Mouse (Mus musculus) right cerebral cortex, postnatal 36 days (tissue): ENCODE measurements around the gene Bin2.
"Not testable (repeated sequence)": the region's sequence is repeated elsewhere in the genome, so short reads cannot be mapped to it uniquely, and the experiment has no call there.

Source experiments
- DNase-seq, 2 experiments: peaks; one replicate each; pipeline ENCODE4 v3.0.0; 2022; ENCODE audit warnings: low spot score in 2 of 2, mixed read lengths in 1 of 2

Bin2 gene

DNA sequence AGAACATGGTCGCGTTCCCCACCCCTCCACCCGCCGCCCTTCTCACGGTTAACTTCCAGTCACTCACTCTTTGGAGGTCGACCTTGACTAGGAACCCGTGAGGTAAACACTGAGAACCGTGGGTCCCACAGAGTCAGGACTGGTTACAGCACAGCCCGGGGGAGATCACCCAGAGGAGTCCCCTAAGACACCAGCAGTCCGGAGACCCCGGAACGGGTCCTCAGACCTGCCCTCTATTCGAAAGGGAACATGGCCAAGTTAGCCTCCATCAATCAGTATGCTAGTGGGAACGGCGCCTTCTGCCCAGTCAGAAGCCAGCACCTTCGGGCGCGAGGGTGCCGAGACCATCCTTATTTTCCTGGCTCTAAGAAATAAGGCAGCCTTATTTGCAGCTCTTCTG, 53.1 kb downstream of the Bin2 start:
- DNase-seq = no peak

DNA sequence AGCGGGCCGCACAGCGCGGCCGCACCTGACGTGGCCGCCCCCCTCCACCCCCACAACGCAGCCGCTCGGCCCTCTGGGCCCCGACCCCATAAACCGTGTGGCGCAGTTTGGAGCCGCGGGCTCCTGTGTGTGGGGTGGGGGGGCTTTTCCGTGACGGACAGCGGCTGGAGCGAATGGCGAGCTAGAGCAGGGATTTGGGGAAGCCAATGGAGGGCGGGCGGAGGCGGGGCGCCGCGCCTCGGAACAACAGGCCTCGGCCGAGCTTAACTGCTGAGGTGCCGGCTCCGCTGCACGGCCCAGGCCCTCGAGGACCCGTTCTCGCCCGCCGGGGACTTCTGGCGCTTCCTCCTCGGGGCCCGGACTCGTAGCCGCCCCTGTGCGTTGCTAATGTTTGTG, 53.5 kb downstream of the Bin2 start:
- peak; percentile 82 for DNase-seq

DNA sequence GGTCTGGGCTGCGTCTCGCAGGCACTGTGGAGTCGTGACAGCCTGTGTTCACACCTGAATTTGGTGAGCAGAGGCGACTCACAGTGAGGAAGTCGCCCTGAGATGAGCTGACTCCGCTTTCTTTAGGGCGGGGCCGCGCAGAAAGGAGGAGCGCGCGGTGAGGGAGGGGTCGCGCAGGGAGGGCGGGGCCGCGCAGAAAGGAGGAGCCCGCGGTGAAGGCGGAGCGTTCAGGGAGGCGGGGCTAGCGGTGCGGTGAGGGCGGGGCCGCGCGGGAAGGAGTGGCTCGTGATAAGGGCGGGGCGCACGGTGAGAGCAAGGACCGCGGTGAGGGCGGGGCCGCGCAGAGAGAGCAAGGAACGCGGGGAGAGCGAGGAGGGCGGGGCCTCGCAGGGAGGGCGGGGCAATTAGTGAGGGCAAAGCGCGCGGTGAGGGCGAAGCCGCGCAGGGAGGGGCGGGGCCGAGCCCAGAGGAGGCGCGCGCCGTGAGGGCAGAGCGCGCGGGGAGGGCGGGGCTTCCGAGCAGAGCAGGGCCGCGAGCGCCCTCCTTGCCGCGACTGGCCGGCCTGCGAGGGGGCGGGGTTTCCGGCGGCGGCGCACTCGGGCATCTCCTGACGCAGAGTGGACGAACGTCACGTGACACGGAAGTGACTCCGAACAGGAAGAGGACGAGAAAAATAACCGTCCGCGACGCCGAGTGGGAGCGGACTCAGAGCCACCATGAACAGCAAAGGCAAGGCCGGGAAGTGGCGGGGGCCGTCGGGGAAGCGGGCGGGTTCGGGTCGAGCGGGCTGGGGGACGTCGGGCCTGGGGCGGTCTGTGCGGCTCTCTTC, 54.1 kb downstream of the Bin2 start, which contains the start of gene Dazap2:
Gene Dazap2 (plus strand): TSS at position 354 of the 829 bp plus-strand sequence.
- peak; percentile 97 to 98 for DNase-seq

DNA sequence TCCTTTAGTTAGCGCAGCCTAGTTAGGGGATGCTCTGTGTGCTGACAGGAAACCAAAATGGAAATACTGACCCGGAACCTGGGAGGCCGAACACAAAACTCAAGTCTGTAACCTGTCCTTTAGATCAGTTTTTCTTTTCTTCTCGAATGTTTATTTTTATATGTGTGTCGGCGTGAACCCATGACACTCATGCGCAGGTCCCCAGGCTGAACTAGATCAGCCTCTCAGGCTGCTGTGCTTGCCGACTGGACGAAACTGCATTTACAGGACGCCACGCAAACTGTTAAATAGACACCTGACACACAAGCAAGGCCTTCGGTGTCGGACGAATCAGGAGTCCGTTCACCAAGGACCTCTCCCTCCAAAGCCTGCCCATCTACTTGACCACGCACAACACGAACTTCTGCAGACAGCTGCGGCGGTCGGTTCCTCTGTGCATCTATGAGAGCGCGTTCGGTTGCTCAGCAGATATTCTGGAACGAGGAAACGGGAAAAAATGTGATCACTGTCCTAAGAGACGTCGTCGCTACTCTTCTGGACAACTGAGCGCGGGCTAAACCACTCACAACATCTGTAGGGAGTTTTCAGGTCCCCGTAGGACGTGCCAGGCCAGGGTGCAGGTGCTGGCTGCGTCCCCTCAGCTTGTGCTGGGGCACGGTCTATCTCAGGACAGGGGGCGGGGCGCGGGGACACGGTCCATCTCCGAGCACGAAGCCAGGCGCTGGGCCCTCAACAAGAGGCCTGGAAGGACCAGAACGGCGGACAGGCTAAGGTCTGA, 54.9 kb downstream of the Bin2 start:
- no peak for DNase-seq

DNA sequence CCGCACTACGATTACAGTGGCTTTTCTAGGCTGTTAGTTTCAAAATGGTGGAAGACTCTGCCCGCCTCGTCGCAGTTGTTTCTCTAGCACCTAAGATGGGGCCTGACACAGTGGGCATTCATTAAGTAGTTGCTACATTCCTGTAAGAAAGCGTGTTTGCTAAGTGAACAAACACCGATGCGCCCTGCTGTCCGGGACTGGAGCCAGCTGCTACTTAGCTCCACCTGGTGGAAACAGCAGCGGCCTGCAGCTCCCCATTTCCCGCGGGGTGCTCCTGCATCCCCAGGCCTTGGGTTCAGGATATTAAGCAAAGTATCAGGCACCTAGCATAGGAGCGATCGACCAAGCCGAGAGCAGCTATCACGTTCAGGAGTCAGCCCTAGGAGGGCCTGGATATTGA, 55.8 kb downstream of the Bin2 start:
- DNase-seq = peak; percentile 51 to 64

DNA sequence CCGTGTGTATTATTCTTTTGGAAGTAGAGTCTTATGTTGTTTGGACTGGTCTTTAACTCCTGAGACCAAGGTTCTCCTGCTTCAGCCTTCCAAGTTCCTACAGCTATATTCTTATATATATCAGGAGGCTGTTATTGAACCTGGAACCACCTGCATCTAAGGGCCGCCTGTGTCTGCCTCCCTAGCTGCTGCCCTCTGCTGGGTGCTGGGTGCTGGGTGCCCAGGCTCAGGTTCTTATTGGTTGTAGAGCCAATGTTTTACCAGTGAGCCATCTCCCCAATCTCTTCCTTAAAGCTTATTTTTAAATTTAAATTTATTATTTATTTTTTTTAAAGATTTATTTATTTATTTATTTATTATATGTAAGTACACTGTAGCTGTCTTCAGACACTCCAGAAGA, 56.9 kb downstream of the Bin2 start:
- DNase-seq = no peak

DNA sequence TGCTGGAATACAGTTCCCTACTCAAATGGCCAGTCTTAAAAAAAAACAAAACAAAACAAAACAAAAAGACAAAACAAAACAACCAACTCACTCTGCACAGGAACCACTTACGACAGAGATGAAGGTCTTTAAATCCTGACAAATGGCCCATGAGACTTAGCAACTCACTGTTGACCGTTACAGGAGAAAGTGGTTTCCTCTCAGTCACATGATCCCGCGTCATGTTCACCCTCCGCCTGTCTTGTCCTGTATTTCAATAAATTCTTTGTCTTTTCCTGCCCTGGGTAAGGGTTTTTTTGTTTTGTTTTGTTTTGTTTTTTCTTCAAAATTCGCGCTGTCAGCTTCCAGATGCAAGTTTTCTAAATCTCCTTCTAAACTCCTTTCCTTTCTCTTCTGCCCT, 57.4 kb downstream of the Bin2 start:
- DNase-seq = no peak

DNA sequence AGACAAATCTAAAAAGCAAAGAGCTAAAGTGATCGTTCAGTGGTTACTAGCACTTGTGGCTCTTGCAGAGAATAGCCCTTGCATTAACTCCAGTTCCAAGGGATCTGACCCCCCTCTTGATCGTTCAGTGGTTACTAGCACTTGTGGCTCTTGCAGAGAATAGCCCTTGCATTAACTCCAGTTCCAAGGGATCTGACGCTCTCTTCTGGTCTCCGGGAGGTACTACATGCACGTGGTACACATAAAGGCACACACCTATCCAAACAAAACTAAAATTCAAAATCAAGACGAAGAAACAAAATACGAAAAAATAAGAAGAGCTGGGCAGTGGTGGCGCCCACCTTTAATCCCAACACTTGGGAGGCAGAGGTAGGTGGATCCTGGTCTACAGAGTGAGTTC, 62.7 kb downstream of the Bin2 start:
- DNase-seq = not testable (repeated sequence)

DNA sequence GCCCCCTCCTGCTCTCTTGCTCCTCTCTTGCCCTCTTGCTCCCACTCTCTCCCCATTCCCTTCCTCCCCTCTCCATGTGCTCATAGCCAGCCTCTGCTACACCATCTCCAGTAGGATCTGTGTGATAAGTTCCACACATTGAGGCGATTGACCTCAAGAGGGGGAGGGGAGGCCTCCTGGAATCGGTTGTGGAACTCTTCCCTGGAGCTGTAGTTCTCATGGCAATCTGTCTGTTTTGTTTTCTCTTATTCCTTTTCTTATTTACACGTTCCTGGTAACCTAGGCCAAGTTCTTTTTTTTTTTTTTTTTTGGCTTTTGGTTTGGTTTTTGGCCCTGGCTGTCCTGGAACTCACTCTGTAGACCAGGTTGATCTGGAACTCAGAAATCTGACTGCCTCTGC, 67.7 kb downstream of the Bin2 start:
- no peak for DNase-seq

DNA sequence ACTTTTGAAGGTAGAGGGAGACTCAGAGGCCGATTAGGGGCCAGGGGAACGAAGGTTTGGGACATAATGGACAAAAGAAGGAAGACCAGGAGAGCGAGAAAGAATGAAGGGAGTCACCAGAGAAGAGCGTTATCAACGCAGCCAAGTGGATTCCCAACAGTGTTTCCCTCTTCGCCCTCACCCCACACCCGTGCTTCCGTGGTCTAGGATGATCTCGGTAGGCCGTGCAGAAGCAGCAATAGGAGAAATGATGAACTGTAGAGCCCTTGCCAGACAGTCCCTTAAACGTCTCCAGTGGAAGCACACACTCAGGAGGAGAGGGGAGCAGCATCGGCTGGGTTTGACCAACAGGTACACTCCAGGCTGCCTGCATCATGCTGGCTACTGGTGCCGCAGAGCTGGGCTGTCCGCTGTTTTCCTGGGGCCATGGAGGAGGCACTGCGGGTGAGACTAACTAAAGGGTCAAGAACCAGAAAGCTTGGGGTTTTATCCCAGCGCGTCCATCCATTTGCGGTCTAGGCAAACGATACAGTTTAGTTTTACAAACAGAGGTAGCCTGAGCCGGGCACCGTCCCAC, 68.6 kb downstream of the Bin2 start:
- no peak for DNase-seq

DNA sequence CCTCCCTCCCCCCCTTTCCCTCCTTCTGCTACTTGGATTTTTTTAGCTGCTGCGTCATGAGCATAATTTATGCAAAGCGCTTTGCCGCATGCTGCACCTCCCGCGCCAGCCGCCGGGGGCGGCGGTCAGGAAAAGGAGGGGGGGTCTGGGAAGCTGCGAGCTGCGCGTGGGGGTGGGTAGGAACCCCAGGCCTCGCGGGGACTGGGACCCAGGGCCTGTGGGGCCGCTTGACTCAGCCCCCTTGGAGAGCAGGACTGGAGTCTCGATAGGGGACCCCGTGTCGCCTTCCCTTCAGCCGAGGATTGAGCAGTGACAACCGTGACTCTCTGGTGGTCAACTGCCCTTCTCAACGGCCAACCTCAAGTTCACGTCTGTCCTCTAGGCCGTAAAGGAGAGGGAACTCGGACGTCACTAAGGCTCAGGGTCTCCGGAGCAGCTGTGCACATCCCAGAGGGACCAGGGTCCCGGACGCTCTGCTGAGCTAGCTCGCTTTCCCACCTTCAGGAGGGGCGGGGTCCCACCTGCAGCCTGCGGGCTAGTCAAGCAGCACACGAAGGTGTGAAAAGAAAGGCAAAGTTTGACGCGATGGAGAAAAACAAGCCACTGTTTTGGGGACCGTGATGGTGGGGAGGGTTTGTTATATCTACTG, 69.2 kb downstream of the Bin2 start:
- DNase-seq = peak; percentile 54 to 67

DNA sequence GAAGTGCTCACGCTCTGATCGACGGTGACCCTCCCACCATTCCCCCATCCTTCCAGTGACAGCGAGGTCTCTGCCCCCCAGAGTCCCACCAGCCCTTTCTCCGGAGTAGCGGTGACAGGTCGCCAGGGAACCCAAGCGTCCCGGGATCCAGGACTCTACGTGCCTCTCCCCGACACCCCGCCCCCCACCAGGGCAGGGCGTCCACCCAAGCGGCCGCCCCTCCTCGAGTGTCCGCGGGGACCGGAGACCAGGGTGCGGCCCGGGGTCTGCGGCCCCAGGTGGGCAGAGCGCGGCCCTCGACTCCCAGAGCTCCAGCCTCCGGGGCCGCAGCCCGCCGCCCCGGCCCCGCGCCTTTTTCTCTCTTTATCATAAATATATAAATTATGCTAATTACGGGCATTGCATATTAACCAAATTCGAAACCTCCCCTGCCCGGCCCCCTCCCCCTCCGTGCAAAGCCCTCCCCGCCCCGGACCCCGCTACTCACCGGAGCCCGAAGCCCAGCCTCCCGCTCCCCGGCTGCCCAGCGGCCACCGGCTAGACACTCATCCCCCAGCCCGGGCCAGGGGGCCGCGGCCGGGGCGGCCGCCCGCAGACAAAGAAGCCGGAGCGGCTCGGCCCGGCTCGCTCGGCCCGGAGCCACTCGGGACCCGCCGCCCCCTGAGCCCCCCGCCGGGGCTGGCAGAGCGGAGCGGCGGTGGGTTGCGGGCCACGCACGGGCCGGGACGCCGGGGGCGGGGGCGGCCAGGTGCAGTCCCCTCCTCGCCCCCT, 69.9 kb downstream of the Bin2 start, which contains the start of gene Pou6f1:
Gene Pou6f1 (minus strand): TSS at position 709 of the 771 bp plus-strand sequence.
- peak in 1 of 2 experiments; percentile 23 for DNase-seq

DNA sequence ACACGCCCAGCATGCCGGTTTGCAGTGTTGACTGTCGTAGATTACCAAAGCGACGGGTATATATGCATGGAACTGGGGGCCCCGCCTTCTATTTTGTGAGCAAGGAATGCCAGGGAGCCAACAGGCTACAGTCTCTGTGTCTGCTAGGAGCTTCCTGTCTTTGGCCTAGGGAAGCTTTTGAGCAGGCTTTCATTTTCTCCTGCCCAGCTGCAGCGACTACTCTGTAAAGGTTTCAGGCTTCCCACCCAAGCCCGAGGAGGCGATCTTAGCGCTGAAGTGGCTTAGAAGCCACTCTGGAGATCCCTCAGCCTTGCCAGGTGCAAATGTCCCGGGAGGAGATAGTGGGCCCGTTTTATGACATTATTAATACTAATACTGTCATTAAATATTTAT, 70.5 kb downstream of the Bin2 start:
- peak in 1 of 2 experiments; percentile 27 for DNase-seq

DNA sequence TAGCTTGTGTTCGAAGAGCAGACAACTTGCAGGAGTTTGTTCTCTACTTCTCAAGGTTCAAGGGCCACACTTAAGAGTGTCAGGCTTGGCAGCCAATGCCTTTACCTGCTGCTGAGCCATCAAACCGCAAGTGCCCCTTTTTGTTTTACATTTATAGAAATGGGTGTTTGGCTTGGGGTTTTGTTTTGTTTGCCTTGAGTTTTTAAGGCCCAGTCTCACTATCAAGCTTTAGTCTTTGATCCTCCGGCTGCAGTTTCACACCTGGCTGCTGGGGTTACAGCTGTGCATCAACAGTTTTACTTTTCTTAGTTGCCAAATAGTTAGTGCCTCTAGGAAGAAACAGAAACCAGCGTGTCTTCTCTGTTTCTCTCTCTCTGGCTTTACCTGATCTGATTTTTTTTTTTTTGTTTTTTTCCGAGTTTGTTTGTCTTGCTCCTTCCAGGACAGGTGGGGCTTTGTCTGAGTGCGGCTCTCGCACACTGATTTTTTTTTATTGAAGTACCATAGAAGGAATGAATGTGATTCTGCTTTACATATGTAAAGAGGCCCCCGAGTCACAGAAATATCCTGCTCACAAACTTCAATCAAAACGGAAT, 71.0 kb downstream of the Bin2 start:
- no peak for DNase-seq

DNA sequence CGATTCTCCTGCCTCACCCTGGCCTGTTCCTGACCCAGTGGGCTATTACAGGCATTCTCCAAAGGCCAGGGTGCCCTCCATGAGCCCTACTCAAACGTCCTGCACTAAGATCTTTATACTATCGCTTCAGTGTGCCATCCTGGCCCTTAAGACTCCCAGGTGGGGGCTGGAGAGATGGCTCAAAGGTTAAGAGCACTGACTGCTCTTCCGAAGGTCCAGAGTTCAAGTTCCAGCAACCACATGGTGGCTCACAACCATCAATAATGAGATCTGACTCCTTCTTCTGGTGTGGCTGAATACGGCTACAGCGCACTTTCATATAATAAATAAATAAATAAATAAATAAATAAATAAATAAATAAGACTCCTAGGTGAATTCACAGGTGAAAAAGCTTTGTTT, 76.5 kb downstream of the Bin2 start:
- DNase-seq = no peak
